19 mouse cellular contexts compared by ENCODE assay signal in the genomic region with DNA sequence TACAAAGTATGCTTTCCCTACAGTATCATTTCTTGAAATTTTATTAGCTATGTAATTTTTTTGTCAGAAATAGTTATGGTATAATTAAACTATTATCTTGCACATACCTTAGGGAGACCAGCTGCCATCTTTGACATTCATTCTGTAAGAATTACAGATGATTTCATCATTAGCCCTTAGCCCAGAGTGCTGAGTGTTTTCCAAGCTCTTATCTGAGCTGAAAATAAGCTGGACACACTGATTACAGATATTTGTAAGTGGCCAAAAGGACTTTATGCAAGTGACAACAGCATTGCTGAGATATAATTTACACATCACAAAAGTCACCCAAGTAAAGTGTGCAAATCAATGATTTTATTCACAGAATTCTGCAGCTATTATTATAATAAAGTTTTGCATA.
"Had no signal": no experiment of that assay in that cellular context is flagged by ENCODE, and none has a peak within 500 bp of the region (broad histone marks: within the 10 kb centered on the region; RNA-seq: fewer than 3 reads in every experiment).

No protein-coding gene starts in this region.

- H3K9me3 ChIP-seq: limb, embryonic 10.5 days; limb, embryonic 13.5 days; liver, embryonic 15.5 days; neural tube, embryonic 12.5 days; neural tube, embryonic 15.5 days; stomach, embryonic 15.5 days had no signal

- DNase-seq: kidney, adult 11 months; kidney, adult 8-10 months; kidney, postnatal 14 days; kidney, postnatal 4 days; lung, adult 2 months; lung, postnatal 14 days; lung, postnatal 4 days; midbrain, embryonic 14.5 days; right cerebral cortex, postnatal 25 days; spleen, adult 18-20 months; thymus, postnatal 36 days had no signal

- H3K9ac ChIP-seq: limb, embryonic 13.5 days; liver, embryonic 15.5 days; neural tube, embryonic 12.5 days; neural tube, embryonic 15.5 days; stomach, embryonic 15.5 days had no signal

- H3K4me2 ChIP-seq: limb, embryonic 13.5 days; liver, embryonic 11.5 days; liver, embryonic 15.5 days; midbrain, embryonic 11.5 days; neural tube, embryonic 12.5 days; neural tube, embryonic 15.5 days; stomach, embryonic 15.5 days had no signal

- H3K27me3 ChIP-seq: limb, embryonic 13.5 days; liver, embryonic 15.5 days; neural tube, embryonic 12.5 days; neural tube, embryonic 15.5 days; stomach, embryonic 15.5 days had no signal

- H3K4me3 ChIP-seq: limb, embryonic 10.5 days; limb, embryonic 13.5 days; liver, embryonic 15.5 days; neural tube, embryonic 12.5 days; neural tube, embryonic 15.5 days; stomach, embryonic 15.5 days had no signal

- H3K4me1 ChIP-seq: limb, embryonic 10.5 days; limb, embryonic 13.5 days; liver, embryonic 15.5 days; neural tube, embryonic 12.5 days; neural tube, embryonic 15.5 days; stomach, embryonic 15.5 days had no signal

- H3K27ac ChIP-seq: limb, embryonic 10.5 days; limb, embryonic 13.5 days; liver, embryonic 15.5 days; neural tube, embryonic 12.5 days; neural tube, embryonic 15.5 days; stomach, embryonic 15.5 days had no signal
